Mouse (Mus musculus) cerebellum, postnatal 25 days (tissue): Measurements from ENCODE around the gene Nfasc.

ENCODE experiments used
- DNase-seq, 2 experiments: peaks; one replicate each; pipeline ENCODE4 v3.0.0; 2021; ENCODE audit warnings: mixed read lengths in 2 of 2

The Nfasc gene

GRCm38 (mm10) chr1:132727548-132727947 lies 14.0 kb downstream of the Nfasc start:
- DNase-seq: peak; percentile 42 to 71

GRCm38 (mm10) chr1:132722362-132722761 lies 19.2 kb downstream of the Nfasc start:
- peak; percentile 59 to 67 for DNase-seq

- DNase-seq: no peak
Observed at GRCm38 (mm10) chr1:132721266-132721665, 20.3 kb downstream of the Nfasc start.

- no peak for DNase-seq
Observed at GRCm38 (mm10) chr1:132718225-132718624, 23.4 kb downstream of the Nfasc start.

GRCm38 (mm10) chr1:132715044-132715443 lies 26.6 kb downstream of the Nfasc start:
- DNase-seq: no peak

- peak in 1 of 2 experiments; percentile 62 for DNase-seq
Observed at GRCm38 (mm10) chr1:132709419-132709818, 32.2 kb downstream of the Nfasc start.

- no peak for DNase-seq
Observed at GRCm38 (mm10) chr1:132707301-132707700, 34.3 kb downstream of the Nfasc start.

GRCm38 (mm10) chr1:132703467-132703866 lies 38.1 kb downstream of the Nfasc start:
- peak in 1 of 2 experiments; percentile 45 for DNase-seq

- no peak for DNase-seq
Observed at GRCm38 (mm10) chr1:132696926-132697325, 44.7 kb downstream of the Nfasc start.

GRCm38 (mm10) chr1:132696232-132696631 lies 45.4 kb downstream of the Nfasc start:
- DNase-seq: no peak

GRCm38 (mm10) chr1:132694007-132694406 lies 47.6 kb downstream of the Nfasc start:
- peak in 1 of 2 experiments; percentile 53 for DNase-seq

GRCm38 (mm10) chr1:132689181-132689580 lies 52.4 kb downstream of the Nfasc start:
- DNase-seq: no peak

- DNase-seq: no peak
Observed at GRCm38 (mm10) chr1:132678935-132679334, 62.7 kb downstream of the Nfasc start.

GRCm38 (mm10) chr1:132678076-132678475 lies 63.5 kb downstream of the Nfasc start:
- DNase-seq: peak; percentile 40 to 70

- no peak for DNase-seq
Observed at GRCm38 (mm10) chr1:132672704-132673103, 68.9 kb downstream of the Nfasc start.

- no peak for DNase-seq
Observed at GRCm38 (mm10) chr1:132669200-132669599, 72.4 kb downstream of the Nfasc start.

GRCm38 (mm10) chr1:132660354-132660753 lies 81.2 kb downstream of the Nfasc start:
- peak; percentile 45 to 65 for DNase-seq

GRCm38 (mm10) chr1:132659604-132660003 lies 82.0 kb downstream of the Nfasc start:
- no peak for DNase-seq

GRCm38 (mm10) chr1:132655611-132656010 lies 86.0 kb downstream of the Nfasc start:
- peak; percentile 53 to 65 for DNase-seq

GRCm38 (mm10) chr1:132654769-132655168 lies 86.8 kb downstream of the Nfasc start:
- no peak for DNase-seq

GRCm38 (mm10) chr1:132653841-132654457 lies 87.6 kb downstream of the Nfasc start:
- DNase-seq: peak in 1 of 2 experiments; percentile 45

GRCm38 (mm10) chr1:132653161-132653560 lies 88.4 kb downstream of the Nfasc start:
- no peak for DNase-seq

- DNase-seq: no peak
Observed at GRCm38 (mm10) chr1:132650680-132651079, 90.9 kb downstream of the Nfasc start.

- DNase-seq: no peak
Observed at GRCm38 (mm10) chr1:132647958-132648357, 93.6 kb downstream of the Nfasc start.
